Mouse (Mus musculus): Measurements from ENCODE around the gene Gm20431.

DNA sequence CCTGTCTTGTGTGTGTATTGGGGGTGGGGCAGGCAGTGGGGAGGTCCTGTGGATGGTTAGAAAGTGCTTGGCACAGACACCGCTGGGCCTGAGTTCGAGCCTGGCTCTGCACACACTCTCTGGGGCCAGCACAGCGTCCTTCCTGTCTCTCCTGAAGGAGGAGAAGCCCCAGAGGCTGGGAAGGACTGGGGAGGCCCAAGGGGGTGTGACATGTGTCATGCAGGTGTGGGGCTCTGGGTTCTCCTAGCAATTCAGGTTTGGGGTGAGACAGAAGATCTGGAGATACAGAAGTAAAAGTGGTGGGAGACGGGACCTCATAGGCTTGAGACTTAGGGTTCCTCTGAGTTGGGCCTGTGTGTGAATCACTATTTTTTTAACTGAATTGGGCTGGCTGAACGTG, 98.3 kb downstream of the Gm20431 start:
- no peak for TF ChIP-seq HCFC1 (IDR thresholded peaks at IDR 0.05; ENCODE audit: borderline replicate concordance, insufficient read depth, low read length)
- TF ChIP-seq CHD2 (IDR thresholded peaks at IDR 0.05; ENCODE audit: low read depth, low read length) = no peak
- TF ChIP-seq MAFK (IDR thresholded peaks at IDR 0.05; ENCODE audit: insufficient read depth, low read depth, low read length) = no peak

Data from ES-E14 (cell line).